Mouse (Mus musculus): ENCODE data around the gene Bbx.

Bbx gene

GRCm38 (mm10) chr16:50224946-50225345 is 207.2 kb downstream of the Bbx start:
- DNase-seq = no peak

DNA sequence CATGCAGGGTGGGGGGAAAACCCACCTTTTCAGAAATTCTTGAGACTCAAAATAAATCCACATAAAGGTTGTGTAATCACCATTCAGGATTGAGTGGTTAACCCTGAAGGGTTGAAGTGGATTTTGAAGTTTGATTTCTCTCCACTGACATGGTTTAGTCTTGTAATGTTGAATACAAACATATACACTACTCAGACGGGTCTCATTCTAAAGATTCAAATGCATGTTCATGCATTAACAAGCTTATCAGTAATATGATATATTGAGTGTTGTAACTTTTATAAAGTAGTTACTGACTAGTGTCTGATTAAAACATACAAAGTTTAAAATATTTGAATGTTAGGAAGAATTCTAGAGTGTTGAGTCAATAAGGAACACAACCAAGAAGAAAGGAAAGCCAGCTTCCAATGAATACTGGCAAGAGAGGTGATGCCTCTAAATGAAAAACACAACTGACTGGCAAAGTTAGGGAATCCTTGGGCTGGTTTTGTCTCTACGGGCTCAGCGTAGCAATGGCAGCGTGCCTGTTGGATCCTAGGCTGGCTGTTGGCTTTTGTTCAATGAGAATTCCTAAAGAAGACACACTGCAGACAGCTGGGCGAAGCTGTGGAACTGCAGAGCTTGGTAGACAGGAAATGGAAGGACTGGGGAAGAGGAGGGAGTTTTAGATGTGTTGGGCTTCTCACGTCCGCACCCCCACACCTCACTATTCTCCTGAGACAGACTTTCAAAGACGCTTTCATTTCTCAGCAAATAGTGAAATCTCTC is 211.3 kb downstream of the Bbx start:
- DNase-seq = no peak

DNA sequence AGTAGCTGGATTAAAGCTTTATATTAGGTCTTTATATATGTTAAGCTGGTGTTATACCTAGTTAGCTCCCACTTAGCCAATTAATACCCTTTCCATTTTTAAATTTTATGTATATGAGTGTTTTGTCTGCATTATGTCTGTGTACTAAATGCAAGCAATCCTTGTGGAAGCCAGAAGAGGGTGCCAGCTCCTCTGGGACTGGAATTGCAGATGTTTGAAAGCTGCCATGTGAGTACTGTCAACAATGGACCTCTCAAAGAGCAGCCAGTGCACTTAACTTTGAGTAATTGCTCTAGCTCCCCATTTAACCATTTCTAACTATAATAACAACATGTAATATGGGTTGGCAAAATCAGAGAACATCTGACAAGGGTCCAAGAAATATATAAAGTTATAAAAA is 215.1 kb downstream of the Bbx start:
- no peak for DNase-seq

DNA sequence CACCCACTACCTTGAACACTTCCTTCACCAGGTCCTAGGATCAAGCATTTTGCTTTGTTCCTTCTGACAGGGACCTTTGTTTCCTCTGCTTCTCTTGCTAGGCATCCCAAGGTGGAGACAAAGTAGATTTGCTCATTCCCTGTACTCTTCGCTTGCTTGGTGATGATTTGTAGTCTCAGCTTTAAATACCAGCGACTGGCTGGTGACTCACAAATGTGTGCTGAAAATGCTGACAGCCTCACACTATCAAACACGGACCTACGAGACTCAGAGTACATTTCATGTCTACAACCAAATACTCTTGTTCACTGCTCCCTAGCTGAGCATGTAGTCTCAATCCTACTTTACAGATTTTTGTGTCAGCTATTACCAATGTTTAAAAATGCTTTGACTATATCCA is 220.5 kb downstream of the Bbx start:
- no peak for DNase-seq

GRCm38 (mm10) chr16:50211231-50211630 is 221.0 kb downstream of the Bbx start:
- DNase-seq = no peak

DNA sequence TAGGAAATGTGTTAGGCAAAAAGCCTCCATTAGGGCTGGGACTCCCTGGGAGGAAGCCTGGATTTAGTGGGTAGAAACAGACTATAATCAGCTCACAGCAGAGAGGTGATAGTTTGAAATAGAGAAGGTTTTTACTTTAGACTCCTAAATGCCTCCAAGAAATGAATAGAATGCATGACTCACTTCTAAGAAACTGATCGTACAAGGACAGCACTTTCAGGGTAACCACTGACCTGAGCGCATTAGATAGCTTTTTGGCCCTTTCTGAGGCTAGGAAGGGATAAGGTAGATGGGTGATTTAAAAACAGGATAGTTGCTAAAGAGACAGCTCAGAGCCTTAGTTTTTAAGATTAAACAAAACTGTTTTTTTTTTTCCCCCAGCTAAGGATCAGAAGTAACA is 221.4 kb downstream of the Bbx start:
- DNase-seq = no peak

GRCm38 (mm10) chr16:50204944-50205343 is 227.2 kb downstream of the Bbx start:
- no peak for DNase-seq

DNA sequence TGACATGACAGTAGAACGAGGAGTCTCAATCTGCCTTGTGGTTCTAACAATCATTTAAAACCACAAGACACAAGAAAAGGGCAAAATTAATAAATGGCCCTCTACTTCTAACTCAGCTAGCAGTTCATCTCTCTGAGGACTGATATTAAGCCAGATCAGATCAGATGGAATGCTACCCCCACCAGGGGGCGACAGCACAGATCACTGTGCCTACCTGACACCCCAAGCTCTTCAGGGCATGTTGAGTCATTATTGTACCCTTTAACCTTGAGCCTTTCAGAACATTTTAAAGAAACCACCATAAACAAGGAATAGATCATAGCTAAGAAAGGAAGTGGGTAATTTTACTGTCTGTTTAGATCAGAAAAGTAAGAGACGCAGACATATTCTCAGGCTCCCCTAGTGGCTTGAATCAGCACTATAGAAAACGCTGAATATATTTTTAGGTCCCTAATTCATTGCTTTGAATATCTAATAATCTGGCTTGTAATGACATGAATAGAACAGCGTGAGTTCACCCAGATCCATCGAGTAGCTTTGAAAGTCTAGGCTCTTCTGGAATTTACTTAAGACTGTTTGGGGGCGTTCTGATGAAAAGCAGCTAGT is 230.5 kb downstream of the Bbx start:
- DNase-seq = no peak

DNA sequence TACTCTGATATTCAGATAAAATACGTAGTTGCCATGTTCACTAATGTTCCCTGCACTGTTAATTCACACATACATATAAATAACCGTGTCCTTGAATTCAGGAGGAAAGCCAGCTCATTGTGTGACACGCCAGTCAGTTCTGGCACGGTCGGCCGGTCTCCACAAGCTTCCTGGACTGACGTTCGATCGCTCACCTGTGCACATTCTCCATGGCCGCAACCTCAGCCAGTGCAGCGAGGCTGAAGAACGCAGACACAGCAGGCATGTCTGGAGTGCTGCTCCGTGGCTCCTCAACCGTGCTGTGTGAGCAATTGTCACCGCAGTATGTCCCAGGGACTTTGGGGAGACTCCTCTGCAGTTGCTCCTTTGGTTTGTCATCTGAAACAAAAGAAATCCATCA is 232.0 kb downstream of the Bbx start:
- no peak for DNase-seq

- no peak for DNase-seq
Measured at GRCm38 (mm10) chr16:50196118-50196517, 236.1 kb downstream of the Bbx start.

- DNase-seq = no peak
Measured at GRCm38 (mm10) chr16:50192626-50193025, 239.6 kb downstream of the Bbx start.

DNA sequence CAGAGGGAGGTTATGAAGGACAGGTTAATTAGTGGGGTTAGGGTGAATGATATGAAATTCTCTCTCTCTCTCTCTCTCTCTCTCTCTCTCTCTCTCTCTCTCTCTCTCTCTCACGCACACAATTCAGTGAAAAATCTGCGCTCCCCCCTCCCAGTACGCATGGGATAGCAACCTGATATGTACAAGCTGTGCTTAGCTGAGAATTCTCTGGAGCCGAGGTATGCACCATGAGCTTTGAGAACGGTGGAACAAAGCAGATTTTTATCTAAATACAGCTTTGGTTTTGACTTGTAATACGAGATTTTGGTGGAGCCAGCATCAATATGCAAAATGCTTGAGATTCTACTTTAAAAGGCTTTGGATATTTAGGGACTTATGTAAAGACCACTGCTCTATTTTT is 243.1 kb downstream of the Bbx start:
- no peak for DNase-seq

GRCm38 (mm10) chr16:50186604-50187003 is 245.6 kb downstream of the Bbx start:
- no peak for DNase-seq

- DNase-seq = peak; percentile 10
Measured at GRCm38 (mm10) chr16:50185041-50185440, 247.1 kb downstream of the Bbx start.

GRCm38 (mm10) chr16:50182988-50183387 is 249.2 kb downstream of the Bbx start:
- no peak for DNase-seq

- no peak for DNase-seq
Measured at GRCm38 (mm10) chr16:50182561-50182960, 249.6 kb downstream of the Bbx start.

GRCm38 (mm10) chr16:50172760-50173159 is 259.4 kb downstream of the Bbx start:
- no peak for DNase-seq

- DNase-seq = no peak
Measured at GRCm38 (mm10) chr16:50170812-50171211, 261.4 kb downstream of the Bbx start.

DNA sequence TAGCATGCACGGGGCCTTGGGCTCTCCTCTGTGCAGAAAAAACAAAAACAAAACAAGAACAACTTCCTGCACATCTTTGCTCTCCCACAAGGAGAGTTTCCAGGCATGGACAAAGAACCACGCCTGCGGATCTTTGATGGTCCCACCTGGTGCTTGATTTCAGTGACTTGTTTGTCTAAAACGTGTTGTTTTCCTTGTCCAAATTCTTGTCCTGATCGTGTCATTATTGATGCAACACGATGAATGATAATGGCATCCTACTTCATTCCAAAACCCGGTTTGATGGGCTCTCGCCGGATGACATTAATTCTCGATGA is 264.2 kb downstream of the Bbx start:
- DNase-seq = no peak

DNA sequence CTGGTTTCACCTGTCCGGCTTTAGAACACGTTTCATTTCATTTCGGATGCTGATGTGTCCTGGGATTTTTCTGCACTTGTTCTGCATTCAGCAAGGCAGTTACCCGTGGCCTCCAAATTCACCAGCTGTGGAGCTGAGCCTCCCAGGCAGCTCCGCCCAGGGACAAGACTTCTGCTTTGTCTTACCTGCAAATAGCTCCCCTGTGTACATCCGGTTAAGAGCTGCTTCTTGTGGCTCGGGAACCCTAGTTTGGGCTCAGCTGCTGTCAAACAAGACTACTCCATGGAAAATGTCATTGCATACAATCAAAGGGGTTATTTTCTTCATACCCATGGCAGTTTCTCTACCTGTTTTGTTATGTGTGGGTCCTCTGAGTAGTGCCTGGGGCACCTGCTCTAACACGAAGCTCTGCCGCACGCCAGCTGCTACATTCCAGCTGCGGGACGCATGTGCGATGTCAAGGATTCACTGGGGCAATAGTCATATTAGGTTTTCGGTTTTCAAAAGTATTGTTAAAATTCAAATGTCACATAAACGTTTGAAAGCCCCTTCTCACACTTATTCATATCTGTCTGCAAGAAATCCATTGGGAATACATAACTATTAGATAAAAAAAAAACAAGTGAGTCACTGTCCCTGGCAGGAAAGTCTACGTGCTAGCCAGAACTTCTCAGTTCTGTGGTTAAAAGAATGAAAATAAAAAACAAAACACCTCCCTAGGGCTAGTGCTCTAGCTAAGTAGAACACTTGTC is 264.8 kb downstream of the Bbx start:
- DNase-seq = no peak

- DNase-seq = no peak
Measured at GRCm38 (mm10) chr16:50160418-50161271, 271.5 kb downstream of the Bbx start.

GRCm38 (mm10) chr16:50158546-50158945 is 273.6 kb downstream of the Bbx start:
- DNase-seq = no peak

- DNase-seq = no peak
Measured at GRCm38 (mm10) chr16:50149606-50150005, 282.6 kb downstream of the Bbx start.
